Comparison of ENCODE assay signal across 9 mouse cellular contexts in the genomic region with DNA sequence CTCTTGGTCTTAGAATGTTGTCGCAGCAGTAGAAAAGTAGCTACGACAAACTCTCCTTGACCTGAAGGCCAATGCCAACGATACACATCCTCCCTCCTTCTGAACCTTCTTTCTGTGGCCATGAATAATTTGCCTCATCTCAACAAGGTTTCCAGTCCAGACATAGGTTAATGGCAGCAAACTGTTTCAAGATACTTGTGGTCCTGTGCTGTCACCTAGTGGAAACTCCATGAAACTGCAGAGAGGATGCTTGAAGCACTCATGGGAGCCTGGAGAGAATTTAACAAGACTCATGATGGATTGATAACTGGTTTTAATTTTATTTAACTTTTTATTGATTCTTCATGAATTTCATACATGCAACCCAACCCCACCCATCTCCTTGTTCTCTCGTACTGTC. TPM values are rescaled to one million over a fixed set of nuclear protein-coding genes. Genes with fewer than 3 reads are reported as not detected.
DNase-seq lines count a peak whose midpoint lies in the region; ATAC-seq and TF ChIP-seq lines count a peak whose summit lies in the region.
"Had no signal": no experiment of that assay in that cellular context is flagged by ENCODE, and none has a peak within 500 bp of the region (broad histone marks: within the 10 kb centered on the region; RNA-seq: fewer than 3 reads in every experiment).

No protein-coding gene starts in this region.

- H3K36me3 ChIP-seq in stomach, embryonic 15.5 days: peaks cover 21% of the 10 kb centered on the region

- no peak overlapping the region for H3K4me3 ChIP-seq in left cerebral cortex, adult 2 months
- no peak overlapping the region for H3K4me3 ChIP-seq in stomach, embryonic 15.5 days (replicated peaks)
- H3K4me3 ChIP-seq: heart, embryonic 13.5 days had no signal

- no peak overlapping the region for H3K27ac ChIP-seq in left cerebral cortex, adult 2 months
- H3K27ac ChIP-seq in stomach, embryonic 15.5 days: peak overlapping the region; percentile 18; the same call in 1 of the 2 replicates

- H3K4me1 ChIP-seq in stomach, embryonic 15.5 days: no peaks in the 10 kb centered on the region

- intact Hi-C loops in left cerebral cortex, adult 2 months (cut with DNase I): loop anchor here (5.0 to 10.0 kb wide), 6 partner anchors 535 to 1570 kb away; partner anchors contain the start of gene Xylt1

- H3K9ac ChIP-seq in stomach, embryonic 15.5 days: no peak overlapping the region
- H3K9ac ChIP-seq: heart, embryonic 13.5 days had no signal

- no peak for ATAC-seq in stomach, embryonic 15.5 days (ENCODE audit: insufficient read depth, low FRiP score, low read depth)

- H3K9me3 ChIP-seq in stomach, embryonic 15.5 days: no peaks in the 10 kb centered on the region
- H3K9me3 ChIP-seq: heart, embryonic 13.5 days had no signal

- WGBS in stomach, embryonic 15.5 days: 37% methylated on average over 4 of the region's 4 CpGs

- no peak overlapping the region for H3K4me2 ChIP-seq in stomach, embryonic 15.5 days
- H3K4me2 ChIP-seq: heart, embryonic 13.5 days had no signal

- peak; percentile 44 for DNase-seq in adrenal gland, postnatal 10 days
- no peak for DNase-seq in adrenal gland, postnatal 4 days (ENCODE audit: low spot score in 2 of 2)
- DNase-seq in left cerebral cortex, adult 2 months (ENCODE audit: extremely low spot score in 1 of 2, low spot score in 2 of 2): peak in 1 of 2 experiments; percentile 34
- DNase-seq in left cerebral cortex, adult 11 months (ENCODE audit: low spot score): no peak
- DNase-seq in brain, embryonic 18.5 days (ENCODE audit: low read depth, low spot score): peak; percentile 45
- DNase-seq in forelimb bud, embryonic 11.5 days (ENCODE audit: low read depth, low spot score): peak; percentile 74
- peak; percentile 38 for DNase-seq in lung, postnatal 14 days

- peak; percentile 99 for TF ChIP-seq CTCF in left cerebral cortex, adult 2 months (IDR thresholded peaks at IDR 0.05)

- H3K27me3 ChIP-seq in stomach, embryonic 15.5 days (replicated peaks): no peaks in the 10 kb centered on the region
- H3K27me3 ChIP-seq: heart, embryonic 13.5 days had no signal

RNA-seq across cellular contexts. Expression of gene Rps15a, which starts 13.8 kb away (rescaled TPM):
- total RNA-seq in adrenal gland, postnatal 10 days (2021): 100 to 1,000 TPM; 881 to 957 TPM
- 1,000 to 10,000 TPM; 1,201 to 1,267 TPM for total RNA-seq in adrenal gland, postnatal 4 days (2021)
- total RNA-seq in left cerebral cortex, adult 2 months (2021): 100 to 1,000 TPM; 344 to 347 TPM
- polyA plus RNA-seq in stomach, embryonic 15.5 days (2015; fragmentation: Nextera tagmentation; extraction: Ambion mirVana): 712 and 730 TPM in 2 replicates

RNA-seq across cellular contexts. Expression of gene Arl6ip1, which starts 27.2 kb away (rescaled TPM):
- total RNA-seq in adrenal gland, postnatal 10 days (2021): 100 to 1,000 TPM; 148 to 152 TPM
- total RNA-seq in adrenal gland, postnatal 4 days (2021): 100 to 1,000 TPM; 171 to 180 TPM
- total RNA-seq in left cerebral cortex, adult 2 months (2021): 100 to 1,000 TPM; 245 to 246 TPM
- 438 and 451 TPM in 2 replicates for polyA plus RNA-seq in stomach, embryonic 15.5 days (2015; fragmentation: Nextera tagmentation; extraction: Ambion mirVana)

Comparison
In these comparisons a context has a peak if more than half of its experiments do, and no peak if none do; other contexts are left out.
1. DNase-seq: peak in adrenal gland, postnatal 10 days (single experiment), brain, embryonic 18.5 days (single experiment), forelimb bud, embryonic 11.5 days (single experiment) and lung, postnatal 14 days (single experiment); none in adrenal gland, postnatal 4 days (0 of 2) and left cerebral cortex, adult 11 months (single experiment).